Mouse (Mus musculus) lung, postnatal 0 days (tissue): ENCODE measurements around the gene Mapkapk3.

ENCODE experiments used
- CTCF ChIP-seq: IDR thresholded peaks from 2 replicates; pipeline ENCODE4 v1.5.1; 2016; ENCODE audit warnings: antibody characterized with exemption, mild to moderate bottlenecking
- EP300 ChIP-seq: IDR thresholded peaks from 2 replicates; pipeline ENCODE4 v1.6.1; 2016; ENCODE audit warnings: antibody characterized with exemption, mild to moderate bottlenecking, control low read depth

GRCm38 (mm10) chr9:107303900-107304299, 14.2 kb upstream of the Mapkapk3 start:
- TF ChIP-seq EP300 (no peak), CTCF (no peak)
